Mouse (Mus musculus): ENCODE data around the gene Hs6st2. TPM values are rescaled to one million over a fixed set of nuclear protein-coding genes. Genes with fewer than 3 reads are reported as not detected.

Gene Hs6st2
- polyA plus RNA-seq, 1 experiment from 2014 or later = 29.5 TPM

Other genes starting within 250 kb of the Hs6st2 start
- gene Usp26, start 119.4 kb upstream of the Hs6st2 start, polyA plus RNA-seq (2016; fragmentation: Nextera tagmentation; extraction: Ambion mirVana) = not detected in 2 replicates

All from embryonic facial prominence, embryonic 12.5 days (tissue).